Mouse (Mus musculus) kidney, adult 18-20 months (tissue): ENCODE data around the gene Zzef1.
A peak's percentile ranks its signal among the peaks of the same experiment; 100 is the strongest.

Experiments used
- DNase-seq: peaks from one replicate; pipeline ENCODE4 v3.0.0; 2021

Zzef1 gene

GRCm38 (mm10) chr11:72807992-72808391, 12.0 kb downstream of the Zzef1 start:
- DNase-seq = no peak

- no peak for DNase-seq
Measured at GRCm38 (mm10) chr11:72813687-72814086, 17.7 kb downstream of the Zzef1 start.

GRCm38 (mm10) chr11:72814188-72814587, 18.2 kb downstream of the Zzef1 start:
- no peak for DNase-seq

- DNase-seq = no peak
Measured at GRCm38 (mm10) chr11:72816859-72817258, 20.8 kb downstream of the Zzef1 start.

DNA sequence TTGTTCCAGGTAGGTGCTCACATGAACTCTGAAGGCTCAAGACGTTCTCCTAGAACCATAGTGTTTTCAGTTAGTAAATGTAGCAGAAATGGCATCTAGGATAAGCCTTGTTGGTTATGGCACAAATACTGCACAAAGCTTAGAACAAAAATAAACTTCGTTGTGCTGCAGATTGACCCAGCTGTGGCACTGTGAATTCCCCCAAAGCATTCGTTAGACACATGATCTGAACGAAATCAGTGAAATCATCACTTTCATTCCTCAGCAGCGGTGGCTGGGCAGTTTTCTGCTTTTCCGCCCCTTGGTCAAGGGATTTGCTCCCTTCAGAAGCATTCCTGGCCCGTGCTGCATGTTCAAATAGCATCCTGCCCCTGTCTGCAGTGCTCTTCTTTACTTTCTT, 22.0 kb downstream of the Zzef1 start:
- DNase-seq = no peak

- no peak for DNase-seq
Measured at GRCm38 (mm10) chr11:72821041-72821440, 25.0 kb downstream of the Zzef1 start.

DNA sequence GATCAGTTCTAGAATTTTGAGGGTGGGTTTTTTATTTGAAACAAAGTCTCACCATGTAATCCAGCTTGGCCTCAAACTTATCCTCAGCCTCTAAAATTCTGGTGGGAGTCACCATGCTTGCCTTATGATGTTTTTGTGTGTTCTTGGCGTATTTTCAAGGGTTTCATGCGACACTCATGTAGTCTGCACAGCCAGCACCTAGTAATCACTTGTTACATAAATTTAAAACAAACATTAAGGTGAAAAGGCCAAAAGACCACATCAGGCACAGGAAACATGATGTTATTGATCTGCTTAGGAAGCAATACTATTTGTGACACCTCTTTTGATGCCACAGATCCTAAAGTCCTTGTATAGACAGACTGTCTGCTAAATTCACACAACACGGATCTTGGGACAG, 33.8 kb downstream of the Zzef1 start:
- DNase-seq = no peak

DNA sequence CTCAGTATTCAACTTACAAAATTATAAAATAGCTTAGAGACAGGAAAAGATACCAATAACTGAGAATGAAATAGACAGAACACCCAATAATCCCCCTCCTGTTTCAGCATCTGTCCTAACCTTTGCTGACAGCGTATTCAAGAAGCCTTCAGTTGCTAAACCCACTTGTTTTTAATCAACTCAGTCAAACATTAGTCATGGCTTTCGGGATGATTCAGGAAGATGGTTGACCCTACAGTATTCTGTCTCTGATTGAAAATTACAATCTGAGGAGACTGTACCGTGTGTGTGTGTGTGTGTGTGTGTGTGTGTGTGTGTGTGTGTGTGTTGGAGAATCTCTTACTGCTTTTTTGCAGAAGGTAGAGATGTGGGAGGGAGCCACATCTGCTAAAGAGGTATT, 46.7 kb downstream of the Zzef1 start:
- no peak for DNase-seq

GRCm38 (mm10) chr11:72843576-72843975, 47.5 kb downstream of the Zzef1 start:
- no peak for DNase-seq

DNA sequence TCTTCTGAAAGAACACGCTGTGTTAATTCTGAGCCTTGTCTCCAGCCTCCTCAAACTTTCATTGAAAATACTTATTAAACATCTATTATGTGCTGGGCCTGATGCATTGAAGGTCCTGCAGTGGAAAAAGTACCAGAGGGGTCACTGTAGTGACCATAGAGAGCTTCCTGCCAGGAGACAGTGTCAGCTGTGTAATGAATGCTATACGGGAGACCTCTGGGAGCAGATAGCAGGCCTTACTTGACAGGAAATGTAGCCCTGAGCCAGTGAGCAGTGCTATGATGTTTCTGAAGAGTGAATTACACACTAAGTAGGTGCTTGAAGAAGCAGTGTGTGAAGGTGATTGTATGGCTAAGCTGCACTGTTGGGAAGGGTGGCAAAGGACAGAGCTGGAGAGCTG, 49.5 kb downstream of the Zzef1 start:
- no peak for DNase-seq

GRCm38 (mm10) chr11:72846685-72847084, 50.7 kb downstream of the Zzef1 start:
- no peak for DNase-seq

- DNase-seq = no peak
Measured at GRCm38 (mm10) chr11:72847831-72848628, 52.0 kb downstream of the Zzef1 start.

DNA sequence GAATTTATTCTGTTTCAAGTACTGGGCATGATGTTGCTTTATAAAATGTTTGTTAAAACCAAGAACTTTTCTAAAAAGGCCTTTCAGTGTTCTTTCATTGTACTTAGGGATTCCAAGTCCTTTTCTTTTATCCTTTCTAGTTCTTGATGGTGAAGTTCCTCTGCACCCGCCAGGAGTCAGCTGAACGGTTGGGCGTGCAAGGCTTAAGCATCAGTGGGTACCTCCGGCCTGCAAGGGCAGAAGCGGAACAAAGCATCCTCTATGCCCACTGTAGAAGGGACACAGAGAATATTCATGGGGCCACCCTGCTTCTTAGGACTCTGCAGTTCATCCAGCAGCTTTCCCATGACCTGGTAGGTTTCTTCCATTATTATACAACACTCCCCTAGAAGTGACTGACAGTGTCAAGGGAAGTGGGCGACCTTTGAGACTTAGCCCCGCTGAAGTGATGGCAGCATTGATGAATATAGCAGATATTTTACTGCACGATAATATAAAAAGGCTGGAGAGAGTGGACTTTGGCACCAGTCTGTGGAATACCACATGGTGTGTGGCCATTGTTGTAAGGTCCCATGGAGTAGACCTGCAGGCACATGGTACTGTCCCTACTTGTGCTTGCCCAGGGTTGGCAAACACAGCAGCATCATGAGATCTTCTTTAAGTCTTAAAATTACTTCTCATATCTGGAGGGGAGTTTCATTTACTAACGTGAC, 54.5 kb downstream of the Zzef1 start:
- DNase-seq = no peak

DNA sequence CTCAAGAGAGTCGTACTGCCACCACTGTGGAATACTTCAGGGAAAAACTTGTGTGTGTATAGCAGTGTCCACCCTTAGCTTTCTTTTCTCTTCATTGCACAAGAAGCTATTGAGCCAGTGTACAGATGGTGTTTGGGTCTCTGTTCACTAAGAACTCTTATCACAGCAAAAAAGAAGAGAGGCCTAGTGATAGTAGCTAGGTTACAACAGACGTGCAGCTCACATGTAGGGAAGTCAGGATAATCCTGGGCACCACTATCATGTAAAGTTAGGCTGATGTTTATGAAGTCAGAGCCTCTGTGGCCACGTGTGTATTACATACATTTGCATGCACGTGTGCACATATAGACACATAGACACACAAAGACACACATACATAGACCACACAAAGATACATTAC, 55.2 kb downstream of the Zzef1 start:
- DNase-seq = no peak

DNA sequence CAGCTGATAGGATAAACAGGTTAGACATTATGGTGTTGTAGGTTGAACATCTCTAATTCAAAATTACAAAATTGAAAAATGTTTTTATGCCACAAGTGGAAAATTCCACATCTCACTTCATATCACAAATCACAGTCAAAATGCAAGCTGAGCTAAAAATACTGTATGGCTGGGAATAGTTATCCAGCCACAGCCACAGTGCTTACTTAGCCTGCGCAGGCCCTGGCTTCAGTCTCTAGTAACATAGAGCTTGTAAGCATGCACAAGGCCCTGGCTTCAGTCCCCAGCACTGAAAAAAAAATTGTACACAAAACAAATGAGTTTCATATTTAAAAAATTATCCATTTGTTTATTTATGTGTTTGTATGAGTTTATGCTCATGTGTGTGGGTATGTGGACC, 56.1 kb downstream of the Zzef1 start:
- DNase-seq = no peak

- no peak for DNase-seq
Measured at GRCm38 (mm10) chr11:72853086-72853485, 57.1 kb downstream of the Zzef1 start.

DNA sequence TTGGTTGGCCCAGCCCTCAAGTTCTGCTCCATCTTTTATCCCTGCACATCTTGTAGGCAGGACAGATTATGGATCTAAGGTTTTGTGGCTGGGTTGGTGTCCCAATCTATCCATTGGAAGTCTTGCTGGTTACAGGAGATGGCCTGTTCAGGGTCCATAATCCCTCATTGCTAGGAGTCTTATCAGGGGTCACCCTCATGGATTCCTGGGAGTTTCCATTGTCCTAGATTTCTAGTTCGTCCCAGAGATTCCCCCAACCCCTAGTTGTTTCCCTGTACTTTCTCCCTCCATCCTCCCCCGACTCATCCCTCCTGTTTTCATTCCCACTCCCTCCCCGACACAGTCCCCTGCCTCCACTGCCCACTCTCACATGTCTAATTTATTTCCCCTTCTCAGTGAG, 58.2 kb downstream of the Zzef1 start:
- no peak for DNase-seq

- DNase-seq = no peak
Measured at GRCm38 (mm10) chr11:72856764-72857163, 60.7 kb downstream of the Zzef1 start.

- no peak for DNase-seq
Measured at GRCm38 (mm10) chr11:72861236-72861635, 65.2 kb downstream of the Zzef1 start.

GRCm38 (mm10) chr11:72866446-72866845, 70.4 kb downstream of the Zzef1 start:
- DNase-seq = no peak

- DNase-seq = no peak
Measured at GRCm38 (mm10) chr11:72872061-72872460, 76.0 kb downstream of the Zzef1 start.

- DNase-seq = no peak
Measured at GRCm38 (mm10) chr11:72892623-72893022, 96.6 kb downstream of the Zzef1 start.

- peak; percentile 30 for DNase-seq
Measured at GRCm38 (mm10) chr11:72908391-72908790, 112.4 kb downstream of the Zzef1 start.

DNA sequence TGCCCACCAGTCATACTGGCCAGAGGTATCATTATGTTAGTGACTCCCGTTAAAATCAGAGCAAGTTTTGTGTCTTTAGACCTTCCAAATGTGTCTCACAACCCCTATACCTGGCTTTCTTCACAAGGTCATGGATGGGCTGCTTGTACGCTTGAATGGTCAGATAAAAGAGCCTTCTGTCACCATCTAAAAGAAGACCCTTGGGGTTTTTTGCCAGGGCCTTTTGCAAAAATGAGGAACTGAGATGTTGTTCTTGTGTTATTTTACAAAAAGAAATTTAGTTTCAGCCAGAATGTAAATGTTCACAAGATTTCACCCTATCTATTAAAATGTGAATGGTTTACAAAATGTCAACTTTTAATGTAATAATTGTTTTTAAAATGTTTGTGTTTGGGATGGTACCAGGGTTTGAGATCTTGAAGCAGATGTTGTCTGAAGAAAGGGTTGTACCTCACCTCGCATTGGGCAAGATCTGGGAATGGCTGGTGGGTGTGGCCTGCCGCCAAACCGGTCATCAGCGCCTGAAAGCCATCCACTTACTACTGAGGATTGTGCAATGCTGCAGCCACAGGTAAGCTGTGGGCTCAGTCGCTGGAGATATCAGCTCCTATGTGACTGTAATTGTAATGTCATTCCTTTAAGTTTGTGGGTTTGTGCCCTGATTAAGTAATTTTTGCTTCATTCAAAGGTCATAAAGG, 121.4 kb downstream of the Zzef1 start:
- no peak for DNase-seq
